Mouse (Mus musculus) lung, postnatal 0 days (tissue): ENCODE data around the gene Gm17581. TPM values are rescaled to one million over a fixed set of nuclear protein-coding genes. Genes with fewer than 3 reads are reported as not detected.

ENCODE experiments used
- ATAC-seq: fragments of 200-750 bp; cut with Nextera tagmentation; 2 replicates; pipeline ENCODE4 v1.8.0; 2017; ENCODE audit warnings: moderate library complexity
- DNase-seq: peaks from one replicate; pipeline ENCODE4 v3.0.0-alpha.2; 2016; ENCODE audit warnings: low spot score
- H3K27ac ChIP-seq: fragments of 300-500 bp; sonication (generic); 2 replicates; pipeline ENCODE4 v1.5.1; 2014; ENCODE audit warnings: antibody characterized with exemption, mild to moderate bottlenecking, low read length, mixed read lengths
- H3K27me3 ChIP-seq: fragments of 300-500 bp; sonication (generic); replicated peaks from 2 replicates; pipeline ENCODE4 v1.6.1; 2014; ENCODE audit warnings: low read length, mixed read lengths; ENCODE audit not compliant: insufficient read depth
- H3K36me3 ChIP-seq: fragments of 300-500 bp; sonication (generic); 2 replicates; pipeline ENCODE4 v1.6.1; 2014; ENCODE audit warnings: low read length, mixed read lengths; ENCODE audit not compliant: insufficient read depth
- H3K4me1 ChIP-seq: fragments of 300-500 bp; sonication (generic); 2 replicates; pipeline ENCODE4 v1.6.1; 2014; ENCODE audit warnings: antibody characterized with exemption, low read depth, low read length, mixed read lengths; ENCODE audit not compliant: insufficient read depth
- H3K4me2 ChIP-seq: fragments of 300-500 bp; sonication (generic); replicated peaks from 2 replicates; pipeline ENCODE4 v1.6.1; 2014; ENCODE audit warnings: low read depth, mild to moderate bottlenecking, low read length, moderate library complexity, mixed read lengths
- H3K4me3 ChIP-seq: fragments of 300-500 bp; sonication (generic); 2 replicates; pipeline ENCODE4 v1.5.1; 2014; ENCODE audit warnings: low read depth, low read length
- H3K9ac ChIP-seq: fragments of 300-500 bp; sonication (generic); replicated peaks from 2 replicates; pipeline ENCODE4 v1.6.1; 2014; ENCODE audit warnings: low read depth, mild to moderate bottlenecking
- H3K9me3 ChIP-seq: fragments of 300-500 bp; sonication (generic); 2 replicates; pipeline ENCODE4 v1.6.1; 2016; ENCODE audit warnings: low read length, mixed read lengths
- CTCF ChIP-seq: IDR thresholded peaks from 2 replicates; pipeline ENCODE4 v1.5.1; 2016; ENCODE audit warnings: antibody characterized with exemption, mild to moderate bottlenecking
- EP300 ChIP-seq: IDR thresholded peaks from 2 replicates; pipeline ENCODE4 v1.6.1; 2016; ENCODE audit warnings: antibody characterized with exemption, mild to moderate bottlenecking, control low read depth
- WGBS: fragments of 180-500 bp; shearing (Covaris S2); extraction: QIAGEN DNeasy Blood & Tissue Kit; methylation state at CpG from one replicate; pipeline ENCODE4 v1.1.7; 2014; 5-methylcytosine and 5-hydroxymethylcytosine counted together
- polyA plus RNA-seq: library from polyadenylated mRNA; unstranded; fragments of >200 nt; fragmentation: Nextera tagmentation; extraction: Ambion mirVana; gene quantifications from 2 replicates; pipeline ENCODE4 v1.2.1, GENCODE M21; 2015

Gm17581 gene
- polyA plus RNA-seq, 1 experiment from 2014 or later = not detected

DNA sequence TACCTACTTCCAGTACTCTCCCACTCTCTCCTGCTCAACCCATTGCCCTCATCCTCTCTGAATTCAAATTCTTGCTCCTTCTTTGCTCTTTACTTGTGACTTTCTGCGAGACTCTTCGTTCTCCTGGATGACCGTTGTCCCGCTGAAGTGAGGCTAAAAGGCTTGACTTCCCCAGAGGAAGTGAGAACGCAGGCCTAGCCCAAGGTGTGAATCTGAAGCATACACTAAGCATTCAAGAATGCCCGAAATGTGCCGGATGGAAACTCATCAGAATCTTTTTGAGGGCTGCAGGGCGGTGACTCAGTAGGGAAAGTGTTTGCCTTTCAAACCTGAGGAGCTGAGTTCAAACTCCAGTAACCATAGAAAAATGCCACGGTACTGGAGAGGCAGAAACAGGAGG lies 7.7 kb upstream of the Gm17581 start:
- ATAC-seq = peak; percentile 13; the same call in 1 of the 2 replicates
- H3K9ac ChIP-seq = no peak overlapping the region
- no peaks in the 10 kb centered on the region for H3K9me3 ChIP-seq
- no peak overlapping the region for H3K4me2 ChIP-seq
- H3K36me3 ChIP-seq = no peaks in the 10 kb centered on the region
- no peak overlapping the region for H3K4me3 ChIP-seq
- 56% methylated on average over 9 of the region's 9 CpGs for WGBS
- no peaks in the 10 kb centered on the region for H3K27me3 ChIP-seq
- no peak for TF ChIP-seq CTCF
- TF ChIP-seq EP300 = no peak
- H3K4me1 ChIP-seq = no peaks in the 10 kb centered on the region
- no peak overlapping the region for H3K27ac ChIP-seq
- DNase-seq = no peak

DNA sequence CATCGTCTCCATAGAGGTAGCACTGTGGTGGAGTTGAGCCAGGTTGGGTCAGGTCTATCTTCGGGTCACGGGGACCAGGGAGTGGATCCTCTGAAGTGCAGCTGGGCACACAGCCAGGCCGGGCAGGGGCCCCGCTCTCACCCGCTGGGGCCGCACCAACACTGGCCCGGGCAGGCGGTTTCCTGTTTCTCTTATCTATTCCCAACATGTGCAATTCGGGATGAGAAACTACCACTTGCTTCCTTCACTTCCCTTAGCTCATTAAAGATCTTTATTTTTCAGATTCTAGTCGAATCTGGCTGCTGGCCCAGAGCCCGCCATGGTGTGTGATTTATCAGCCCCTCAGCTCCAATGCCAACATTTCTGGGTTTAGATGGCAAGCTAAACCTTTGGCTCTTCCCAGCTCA lies 7.3 kb upstream of the Gm17581 start:
- Histone ChIP-seq H3K9me3 (no peaks in the 10 kb centered on the region), H3K4me1 (no peaks in the 10 kb centered on the region), H3K27ac (peak overlapping the region; percentile 26; the same call in 1 of the 2 replicates), H3K27me3 (no peaks in the 10 kb centered on the region), H3K36me3 (no peaks in the 10 kb centered on the region), H3K9ac (no peak overlapping the region), H3K4me2 (no peak overlapping the region), H3K4me3 (no peak overlapping the region)
- peak; percentile 91 for ATAC-seq
- 21% methylated on average over 12 of the region's 12 CpGs for WGBS
- TF ChIP-seq EP300 (peak; percentile 74), CTCF (no peak)
- DNase-seq = peak; percentile 63

DNA sequence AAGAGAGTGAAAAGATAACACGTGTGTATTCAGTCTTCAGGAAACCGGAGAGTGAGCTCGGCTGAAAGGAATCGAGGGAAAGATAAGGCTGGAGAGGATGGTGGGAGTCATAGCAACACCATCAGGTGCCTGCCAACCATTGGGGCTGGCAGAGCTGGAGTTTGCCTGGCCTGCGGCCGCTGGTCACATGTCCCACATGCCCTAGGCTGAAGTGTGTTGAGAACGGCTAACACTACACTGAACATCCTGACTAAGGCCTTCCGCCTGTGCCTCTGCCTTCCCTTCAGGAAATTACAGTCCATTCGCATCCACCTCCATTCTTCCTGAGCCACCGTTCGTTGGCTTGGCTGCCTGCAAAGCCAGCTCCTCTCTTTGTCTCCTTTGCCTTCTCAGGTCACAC lies 6.5 kb upstream of the Gm17581 start:
- peak; percentile 73 for ATAC-seq
- Histone ChIP-seq H3K4me2 (no peak overlapping the region), H3K4me1 (no peaks in the 10 kb centered on the region), H3K9me3 (no peaks in the 10 kb centered on the region), H3K4me3 (no peak overlapping the region), H3K36me3 (no peaks in the 10 kb centered on the region), H3K27ac (peak overlapping the region; percentile 26; the same call in 1 of the 2 replicates), H3K27me3 (no peaks in the 10 kb centered on the region), H3K9ac (no peak overlapping the region)
- TF ChIP-seq EP300 = no peak
- TF ChIP-seq CTCF = no peak
- DNase-seq = peak; percentile 26
- 33% methylated on average over 11 of the region's 11 CpGs for WGBS

DNA sequence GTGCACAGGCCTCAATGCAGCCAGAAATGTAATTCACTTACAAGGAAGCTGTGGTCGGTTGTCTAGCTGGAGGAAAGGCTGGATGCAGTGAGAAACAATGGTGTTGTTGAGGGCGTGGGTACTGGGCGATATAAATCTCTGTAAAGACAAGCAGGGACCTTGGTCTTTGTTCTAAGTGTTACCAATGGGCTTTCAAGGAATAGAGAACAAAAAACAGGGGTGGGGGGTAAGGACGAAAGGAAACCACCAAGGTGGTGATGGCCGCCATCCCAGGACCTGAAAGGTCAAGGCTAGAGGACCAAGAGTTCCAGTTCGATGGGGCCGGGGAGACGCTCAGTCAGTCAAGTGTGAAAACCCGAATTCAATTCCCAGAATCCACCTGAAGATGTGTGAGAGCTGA lies 2.1 kb upstream of the Gm17581 start:
- H3K27ac ChIP-seq = no peak overlapping the region
- peak; percentile 50; the same call in 1 of the 2 replicates for ATAC-seq
- no peak overlapping the region for H3K9ac ChIP-seq
- no peaks in the 10 kb centered on the region for H3K27me3 ChIP-seq
- DNase-seq = no peak
- H3K9me3 ChIP-seq = no peaks in the 10 kb centered on the region
- no peak overlapping the region for H3K4me3 ChIP-seq
- no peaks in the 10 kb centered on the region for H3K4me1 ChIP-seq
- no peak for TF ChIP-seq EP300
- no peak for TF ChIP-seq CTCF
- H3K4me2 ChIP-seq = no peak overlapping the region
- WGBS = 47% methylated on average over 9 of the region's 9 CpGs
- H3K36me3 ChIP-seq = no peaks in the 10 kb centered on the region

DNA sequence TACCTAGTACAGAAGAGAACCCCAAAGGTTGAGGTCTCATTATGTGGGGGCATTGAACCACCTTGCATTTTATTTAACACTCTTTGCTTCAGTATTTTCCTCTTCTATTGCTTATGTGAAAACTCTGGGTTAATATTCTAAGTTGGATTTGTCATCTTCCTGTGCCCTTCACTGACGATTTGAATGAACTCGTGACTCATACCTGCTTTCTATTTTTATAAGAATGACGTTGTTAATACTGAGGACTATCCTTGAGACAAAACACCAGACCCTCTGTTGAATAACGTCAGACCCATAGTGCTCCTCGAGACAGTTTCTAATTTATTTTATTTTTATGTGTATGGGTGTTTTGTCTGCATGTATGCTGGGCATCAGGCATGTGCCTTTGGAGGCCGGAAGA lies 1.3 kb upstream of the Gm17581 start:
- Histone ChIP-seq H3K27me3 (no peaks in the 10 kb centered on the region), H3K9me3 (no peaks in the 10 kb centered on the region), H3K9ac (no peak overlapping the region), H3K4me2 (no peak overlapping the region), H3K4me1 (no peaks in the 10 kb centered on the region), H3K27ac (no peak overlapping the region), H3K4me3 (no peak overlapping the region), H3K36me3 (no peaks in the 10 kb centered on the region)
- DNase-seq (no peak), ATAC-seq (no peak)
- 57% methylated on average over 6 of the region's 6 CpGs for WGBS
- no peak for TF ChIP-seq CTCF
- no peak for TF ChIP-seq EP300

DNA sequence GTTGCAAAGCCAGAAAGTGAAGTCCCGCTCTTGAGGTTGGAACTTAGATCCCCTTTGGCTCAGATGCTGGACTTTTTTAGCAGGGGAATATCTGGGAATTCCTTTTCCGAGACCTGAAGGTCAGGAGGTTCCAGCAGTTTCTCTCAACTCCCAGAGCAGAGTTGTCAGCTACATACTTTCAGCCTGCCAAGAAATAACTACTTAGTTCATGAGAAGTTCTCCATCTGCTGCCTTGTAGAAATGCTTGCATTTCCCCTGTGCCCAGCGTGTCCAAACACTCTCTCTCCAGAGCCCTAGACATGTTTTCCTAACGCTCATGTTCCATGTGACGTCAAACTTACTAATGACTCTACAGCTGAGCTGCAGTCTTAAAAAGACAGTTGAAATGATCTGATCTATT lies 586 bp downstream of the Gm17581 start:
- Histone ChIP-seq H3K36me3 (no peaks in the 10 kb centered on the region), H3K4me3 (no peak overlapping the region), H3K4me1 (no peaks in the 10 kb centered on the region), H3K9me3 (no peaks in the 10 kb centered on the region), H3K4me2 (no peak overlapping the region), H3K9ac (no peak overlapping the region), H3K27me3 (no peaks in the 10 kb centered on the region), H3K27ac (no peak overlapping the region)
- TF ChIP-seq CTCF (no peak), EP300 (no peak)
- peak; percentile 35; the same call in 1 of the 2 replicates for ATAC-seq
- WGBS = 45% methylated on average over 5 of the region's 5 CpGs
- peak; percentile 67 for DNase-seq

DNA sequence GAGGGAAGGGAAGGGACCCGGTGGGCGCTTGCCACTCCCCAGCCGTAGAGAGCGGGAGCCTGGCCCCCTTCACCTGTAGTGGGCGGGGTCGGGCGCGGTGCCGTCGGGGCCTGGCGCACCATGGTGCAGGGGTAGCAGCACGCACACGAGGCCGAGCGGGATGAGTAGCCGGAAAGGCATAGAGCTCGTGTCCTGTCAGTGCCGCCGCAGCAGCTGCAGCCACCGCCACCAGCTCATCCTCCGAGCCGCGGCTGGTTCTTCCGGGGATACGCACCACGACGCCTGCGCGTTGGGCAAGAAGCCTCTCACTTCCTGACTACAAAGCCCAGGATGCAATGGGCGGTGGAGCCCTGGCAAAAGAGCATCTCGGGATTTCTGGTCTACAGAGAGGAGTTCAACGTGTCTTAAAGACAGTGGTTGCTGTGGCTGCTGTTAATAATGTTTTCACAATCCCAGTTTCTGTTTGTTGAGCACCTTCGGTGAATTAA lies 6.5 kb downstream of the Gm17581 start, which contains the start of gene Edem2:
Gene Edem2 (minus strand): TSS at position 318 of the 488 bp plus-strand sequence.
- Histone ChIP-seq H3K4me3 (peak within 1 kb of the TSS; percentile 73), H3K4me2 (peak within 1 kb of the TSS; percentile 95), H3K27ac (peak within 1 kb of the TSS; percentile 3; the same call in 1 of the 2 replicates), H3K27me3 (no peaks in the 10 kb centered on the region), H3K9me3 (no peaks in the 10 kb centered on the region), H3K9ac (peak within 1 kb of the TSS; percentile 56), H3K4me1 (no peaks in the 10 kb centered on the region; the same call in 1 of the 2 replicates), H3K36me3 (no peaks in the 10 kb centered on the region)
- ATAC-seq = peak; percentile 98
- peak; percentile 96 for DNase-seq
- TF ChIP-seq EP300 (no peak), CTCF (no peak)
- under 1% methylated on average over 33 of the region's 33 CpGs for WGBS
